9 mouse cellular contexts compared by ENCODE assay signal in the genomic region with DNA sequence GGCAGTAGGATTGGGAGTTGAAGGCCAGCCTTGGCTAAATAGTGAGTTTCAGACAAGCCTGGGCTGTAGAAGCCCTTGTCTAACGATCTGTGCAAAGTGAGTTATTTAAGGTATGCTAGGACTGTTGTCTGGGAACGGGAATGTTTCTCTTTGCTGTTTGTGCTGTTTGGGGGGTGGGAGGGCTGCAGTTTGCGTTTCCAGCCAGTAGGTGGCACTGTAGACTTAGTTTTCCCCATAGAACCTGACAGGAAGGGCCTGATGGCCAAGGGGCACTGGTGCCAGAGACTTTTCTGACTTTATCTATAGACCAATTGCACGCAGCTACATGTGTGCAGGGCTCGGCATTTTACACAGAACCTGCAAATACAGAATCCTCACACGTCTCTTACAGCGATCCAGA. TPM values are rescaled to one million over a fixed set of nuclear protein-coding genes. Genes with fewer than 3 reads are reported as not detected.
DNase-seq lines count a peak whose midpoint lies in the region; ATAC-seq and TF ChIP-seq lines count a peak whose summit lies in the region.
"Had no signal": no experiment of that assay in that cellular context is flagged by ENCODE, and none has a peak within 500 bp of the region (broad histone marks: within the 10 kb centered on the region; RNA-seq: fewer than 3 reads in every experiment).

No protein-coding gene starts in this region.

- TF ChIP-seq EP300 in ES-Bruce4 (IDR thresholded peaks at IDR 0.05; ENCODE audit: insufficient read depth, low read depth, low read length): 0 out of 2 replicates have a peak, but pooled peaks have one; percentile 9

- no peak overlapping the region for H3K9ac ChIP-seq in forebrain, postnatal 0 days
- H3K9ac ChIP-seq in forebrain, embryonic 16.5 days (replicated peaks; ENCODE audit: low read depth, low read length): no peak overlapping the region
- H3K9ac ChIP-seq in ES-Bruce4 (ENCODE audit: low read depth, poor library complexity, severe bottlenecking): no peak overlapping the region
- 0 out of 2 replicates have a peak overlapping the region, but pooled peaks have one; percentile 37 for H3K9ac ChIP-seq in heart, embryonic 13.5 days
- H3K9ac ChIP-seq: liver, embryonic 13.5 days had no signal

- DNase-seq in forebrain, postnatal 0 days: peak; percentile 82
- DNase-seq in cerebellum, postnatal 25 days: peak; percentile 80 to 81
- DNase-seq in kidney, postnatal 14 days: peak; percentile 86
- DNase-seq in lung, postnatal 14 days: peak; percentile 79
- DNase-seq in spleen, postnatal 14 days (ENCODE audit: low spot score in 2 of 2): peak; percentile 40 to 64
- DNase-seq: liver, embryonic 13.5 days had no signal

- peak; percentile 61 for ATAC-seq in forebrain, postnatal 0 days
- no peak for ATAC-seq in forebrain, embryonic 16.5 days
- ATAC-seq in heart, embryonic 13.5 days (ENCODE audit: extremely low read depth, insufficient number of reproducible peaks, low FRiP score, low TSS enrichment): no peak

- H3K4me3 ChIP-seq in forebrain, postnatal 0 days (ENCODE audit: low read depth, low read length): no peak overlapping the region
- no peak overlapping the region for H3K4me3 ChIP-seq in forebrain, embryonic 16.5 days (replicated peaks; ENCODE audit: low read length)
- H3K4me3 ChIP-seq in ES-Bruce4 (ENCODE audit: low read depth, low read length): no peak overlapping the region
- H3K4me3 ChIP-seq in heart, embryonic 13.5 days: no peak overlapping the region
- H3K4me3 ChIP-seq: liver, embryonic 13.5 days had no signal

- no peak overlapping the region for H3K4me2 ChIP-seq in forebrain, postnatal 0 days (ENCODE audit: low read depth)
- no peak overlapping the region for H3K4me2 ChIP-seq in forebrain, embryonic 16.5 days (ENCODE audit: low read length)
- H3K4me2 ChIP-seq in heart, embryonic 13.5 days: no peak overlapping the region
- H3K4me2 ChIP-seq: liver, embryonic 13.5 days had no signal

- TF ChIP-seq CTCF in forebrain, postnatal 0 days (IDR thresholded peaks at IDR 0.05; ENCODE audit: low read depth): peak; percentile 97
- peak; percentile 91 for TF ChIP-seq CTCF in ES-Bruce4 (IDR thresholded peaks at IDR 0.05; ENCODE audit: low read depth, low read length)

- no peak overlapping the region for H3K27ac ChIP-seq in forebrain, postnatal 0 days (ENCODE audit: low read depth, low read length)
- no peak overlapping the region for H3K27ac ChIP-seq in forebrain, embryonic 16.5 days (ENCODE audit: low read length)
- H3K27ac ChIP-seq in ES-Bruce4 (ENCODE audit: insufficient read depth, low read length): peak overlapping the region; percentile 55; the same call in 1 of the 2 replicates
- no peak overlapping the region for H3K27ac ChIP-seq in heart, embryonic 13.5 days (replicated peaks)
- H3K27ac ChIP-seq: liver, embryonic 13.5 days had no signal

- 33% methylated on average over 7 of the region's 7 CpGs for WGBS in forebrain, postnatal 0 days
- WGBS in forebrain, embryonic 16.5 days: 30% methylated on average over 7 of the region's 7 CpGs
- 28% methylated on average over 7 of the region's 7 CpGs for WGBS in heart, embryonic 13.5 days

- H3K36me3 ChIP-seq in forebrain, postnatal 0 days (ENCODE audit: insufficient read depth): peaks cover 39% of the 10 kb centered on the region
- peaks cover 17% of the 10 kb centered on the region for H3K36me3 ChIP-seq in forebrain, embryonic 16.5 days (ENCODE audit: control insufficient read depth, insufficient read depth)
- peaks cover 17% of the 10 kb centered on the region for H3K36me3 ChIP-seq in ES-Bruce4 (ENCODE audit: control insufficient read depth, insufficient read depth, low read length, poor library complexity, severe bottlenecking)
- peaks cover 49% of the 10 kb centered on the region for H3K36me3 ChIP-seq in heart, embryonic 13.5 days

- H3K9me3 ChIP-seq in forebrain, postnatal 0 days (ENCODE audit: low read length): no peaks in the 10 kb centered on the region
- no peaks in the 10 kb centered on the region for H3K9me3 ChIP-seq in forebrain, embryonic 16.5 days (ENCODE audit: control insufficient read depth, low read length)
- H3K9me3 ChIP-seq in ES-Bruce4 (replicated peaks; ENCODE audit: control insufficient read depth, insufficient read depth, low read length, poor library complexity, severe bottlenecking): no peaks in the 10 kb centered on the region
- H3K9me3 ChIP-seq in heart, embryonic 13.5 days: no peaks in the 10 kb centered on the region
- H3K9me3 ChIP-seq: liver, embryonic 13.5 days had no signal

- no peak for TF ChIP-seq POLR2A in ES-Bruce4 (IDR thresholded peaks at IDR 0.05; ENCODE audit: insufficient read depth, low read length)

- H3K4me1 ChIP-seq in forebrain, postnatal 0 days (ENCODE audit: insufficient read depth): no peaks in the 10 kb centered on the region
- H3K4me1 ChIP-seq in forebrain, embryonic 16.5 days (replicated peaks; ENCODE audit: control insufficient read depth, insufficient read depth, low read length): no peaks in the 10 kb centered on the region
- H3K4me1 ChIP-seq in ES-Bruce4 (ENCODE audit: control insufficient read depth, insufficient read depth, low read length): no peaks in the 10 kb centered on the region
- no peaks in the 10 kb centered on the region; the same call in 1 of the 2 replicates for H3K4me1 ChIP-seq in heart, embryonic 13.5 days

- no peaks in the 10 kb centered on the region for H3K27me3 ChIP-seq in forebrain, postnatal 0 days (ENCODE audit: insufficient read depth, low read length)
- H3K27me3 ChIP-seq in forebrain, embryonic 16.5 days (replicated peaks; ENCODE audit: control insufficient read depth, insufficient read depth, low read length): no peaks in the 10 kb centered on the region; the same call in 1 of the 2 replicates
- no peaks in the 10 kb centered on the region for H3K27me3 ChIP-seq in ES-Bruce4 (ENCODE audit: control insufficient read depth, insufficient read depth, low read length, poor library complexity, severe bottlenecking)
- H3K27me3 ChIP-seq in heart, embryonic 13.5 days (replicated peaks): 0 out of 2 replicates have a peak, but pooled peaks cover 5% of the 10 kb centered on the region
- H3K27me3 ChIP-seq: liver, embryonic 13.5 days had no signal

RNA-seq across cellular contexts. Expression of gene Gpn2, which starts 8.4 kb away (rescaled TPM):
- 18.5 and 20.5 TPM in 2 replicates for total RNA-seq in forebrain, postnatal 0 days (2014; rRNA removed)
- polyA plus RNA-seq in forebrain, postnatal 0 days (2015; fragmentation: Nextera tagmentation; extraction: Ambion mirVana): 16.8 and 19.7 TPM in 2 replicates
- polyA plus RNA-seq in forebrain, embryonic 16.5 days (2015; fragmentation: Nextera tagmentation; extraction: Ambion mirVana): 21.4 and 22.9 TPM in 2 replicates
- 22.2 and 24.3 TPM in 2 replicates for polyA plus RNA-seq in ES-Bruce4 (2011; ENCODE audit: insufficient read depth, insufficient read length, low read depth, missing spikeins)
- 11.2 and 12.8 TPM in 2 replicates for polyA plus RNA-seq in heart, embryonic 13.5 days (2015; fragmentation: Nextera tagmentation; extraction: Ambion mirVana)

RNA-seq across cellular contexts. Expression of gene Sfn, which starts 9.4 kb away (rescaled TPM):
- 3.2 and 3.3 TPM in 2 replicates for total RNA-seq in forebrain, postnatal 0 days (2014; rRNA removed)
- polyA plus RNA-seq in forebrain, postnatal 0 days (2015; fragmentation: Nextera tagmentation; extraction: Ambion mirVana): 0.62 and 0.88 TPM in 2 replicates
- polyA plus RNA-seq in forebrain, embryonic 16.5 days (2015; fragmentation: Nextera tagmentation; extraction: Ambion mirVana): 1.0 and 1.6 TPM in 2 replicates
- 250 and 292 TPM in 2 replicates for polyA plus RNA-seq in ES-Bruce4 (2011; ENCODE audit: insufficient read depth, insufficient read length, low read depth, missing spikeins)
- polyA plus RNA-seq in heart, embryonic 13.5 days (2015; fragmentation: Nextera tagmentation; extraction: Ambion mirVana): 1.2 and 2.9 TPM in 2 replicates

RNA-seq across cellular contexts. Expression of gene Gpatch3, which starts 18.0 kb away (rescaled TPM):
- total RNA-seq in forebrain, postnatal 0 days (2014; rRNA removed): 8.4 and 11.8 TPM in 2 replicates
- 4.2 and 5.4 TPM in 2 replicates for polyA plus RNA-seq in forebrain, postnatal 0 days (2015; fragmentation: Nextera tagmentation; extraction: Ambion mirVana)
- 5.3 and 7.0 TPM in 2 replicates for polyA plus RNA-seq in forebrain, embryonic 16.5 days (2015; fragmentation: Nextera tagmentation; extraction: Ambion mirVana)
- 3.9 and 7.9 TPM in 2 replicates for polyA plus RNA-seq in ES-Bruce4 (2011; ENCODE audit: insufficient read depth, insufficient read length, low read depth, missing spikeins)
- 5.0 and 5.3 TPM in 2 replicates for polyA plus RNA-seq in heart, embryonic 13.5 days (2015; fragmentation: Nextera tagmentation; extraction: Ambion mirVana)

RNA-seq across cellular contexts. Expression of gene Nr0b2, which starts 39.4 kb away (rescaled TPM):
- total RNA-seq in forebrain, postnatal 0 days (2014; rRNA removed): not detected in 2 replicates
- not detected in 2 replicates for polyA plus RNA-seq in forebrain, postnatal 0 days (2015; fragmentation: Nextera tagmentation; extraction: Ambion mirVana)
- polyA plus RNA-seq in forebrain, embryonic 16.5 days (2015; fragmentation: Nextera tagmentation; extraction: Ambion mirVana): not detected in 2 replicates
- polyA plus RNA-seq in ES-Bruce4 (2011; ENCODE audit: insufficient read depth, insufficient read length, low read depth, missing spikeins): not detected in 2 replicates
- 10.5 and 10.8 TPM in 2 replicates for polyA plus RNA-seq in heart, embryonic 13.5 days (2015; fragmentation: Nextera tagmentation; extraction: Ambion mirVana)

RNA-seq across cellular contexts. Expression of gene Nudc, which starts 46.8 kb away (rescaled TPM):
- total RNA-seq in forebrain, postnatal 0 days (2014; rRNA removed): 115 and 119 TPM in 2 replicates
- 217 and 262 TPM in 2 replicates for polyA plus RNA-seq in forebrain, postnatal 0 days (2015; fragmentation: Nextera tagmentation; extraction: Ambion mirVana)
- polyA plus RNA-seq in forebrain, embryonic 16.5 days (2015; fragmentation: Nextera tagmentation; extraction: Ambion mirVana): 256 and 259 TPM in 2 replicates
- 274 and 303 TPM in 2 replicates for polyA plus RNA-seq in ES-Bruce4 (2011; ENCODE audit: insufficient read depth, insufficient read length, low read depth, missing spikeins)
- 218 and 226 TPM in 2 replicates for polyA plus RNA-seq in heart, embryonic 13.5 days (2015; fragmentation: Nextera tagmentation; extraction: Ambion mirVana)

Comparison
In these comparisons a context has a peak if more than half of its experiments do, and no peak if none do; other contexts are left out.
1. RNA of gene Sfn, which starts 9.4 kb away (polyA plus RNA-seq): 250 to 292 TPM in ES-Bruce4; 1.2 to 2.9 TPM in heart, embryonic 13.5 days, 1.0 to 1.6 TPM in forebrain, embryonic 16.5 days and 0.62 to 0.88 TPM in forebrain, postnatal 0 days; every median in the first group is over 10 times any median in the second.
2. Peak in every context shown above with its lines, with median percentiles within 50 percentile points of each other: DNase-seq.